11 mouse cellular contexts compared by ENCODE assay signal in genomic region chr8:12930290-12930689, GRCm38 (mm10). TPM values are rescaled to one million over a fixed set of nuclear protein-coding genes. Genes with fewer than 3 reads are reported as not detected.
DNase-seq lines count a peak whose midpoint lies in the region; ATAC-seq and TF ChIP-seq lines count a peak whose summit lies in the region.
"Had no signal": no experiment of that assay in that cellular context is flagged by ENCODE, and none has a peak within 500 bp of the region (broad histone marks: within the 10 kb centered on the region; RNA-seq: fewer than 3 reads in every experiment).

No protein-coding gene starts in this region.

- ATAC-seq in heart, embryonic 11.5 days (replicated peaks; ENCODE audit: insufficient number of reproducible peaks, low FRiP score, low TSS enrichment): no peak

- H3K9ac ChIP-seq in heart, embryonic 11.5 days (ENCODE audit: low read depth, low read length): no peak overlapping the region
- H3K9ac ChIP-seq: limb, embryonic 15.5 days had no signal

- H3K4me1 ChIP-seq in heart, embryonic 11.5 days (ENCODE audit: control insufficient read depth, insufficient read depth, low read length): 0 out of 2 replicates have a peak, but pooled peaks cover 4% of the 10 kb centered on the region
- peaks cover 20% of the 10 kb centered on the region for H3K4me1 ChIP-seq in heart, embryonic 10.5 days
- peaks cover 7% of the 10 kb centered on the region for H3K4me1 ChIP-seq in small intestine, adult 2 months (ENCODE audit: control insufficient read depth, insufficient read depth, insufficient read length, low read length)

- H3K27me3 ChIP-seq in heart, embryonic 11.5 days (ENCODE audit: control insufficient read depth, insufficient read depth, low read length): no peaks in the 10 kb centered on the region
- H3K27me3 ChIP-seq in heart, embryonic 10.5 days (ENCODE audit: insufficient read depth, poor library complexity, severe bottlenecking): peaks cover 37% of the 10 kb centered on the region; the same call in 1 of the 2 replicates
- H3K27me3 ChIP-seq in small intestine, adult 2 months (ENCODE audit: control insufficient read depth, insufficient read depth, low read length): no peaks in the 10 kb centered on the region
- H3K27me3 ChIP-seq: limb, embryonic 15.5 days had no signal

- no peak overlapping the region for H3K4me2 ChIP-seq in heart, embryonic 11.5 days
- H3K4me2 ChIP-seq: limb, embryonic 15.5 days had no signal

- DNase-seq in heart, adult 9 months (ENCODE audit: low spot score in 2 of 2): peak; percentile 43 to 72
- no peak for DNase-seq in heart, embryonic 10.5 days (ENCODE audit: low spot score)
- peak; percentile 79 for DNase-seq in kidney, postnatal 14 days
- no peak for DNase-seq in urinary bladder, postnatal 4 days (ENCODE audit: low spot score in 2 of 2)
- DNase-seq in frontal cortex, postnatal 25 days (ENCODE audit: low spot score in 2 of 2): no peak
- DNase-seq in gastrocnemius, postnatal 4 days (ENCODE audit: low spot score in 2 of 2): no peak
- DNase-seq: thymus, adult 18-20 months had no signal

- H3K36me3 ChIP-seq in heart, embryonic 11.5 days (ENCODE audit: control insufficient read depth, insufficient read depth, low read length): no peaks in the 10 kb centered on the region
- no peaks in the 10 kb centered on the region for H3K36me3 ChIP-seq in heart, embryonic 10.5 days
- H3K36me3 ChIP-seq in small intestine, adult 2 months (ENCODE audit: control insufficient read depth, insufficient read depth, low read length): no peaks in the 10 kb centered on the region
- H3K36me3 ChIP-seq: limb, embryonic 15.5 days had no signal

- H3K9me3 ChIP-seq in heart, embryonic 11.5 days (replicated peaks; ENCODE audit: control insufficient read depth, low read length): no peaks in the 10 kb centered on the region
- H3K9me3 ChIP-seq in heart, embryonic 10.5 days: no peaks in the 10 kb centered on the region
- H3K9me3 ChIP-seq: limb, embryonic 15.5 days had no signal

- no peak overlapping the region for H3K27ac ChIP-seq in heart, embryonic 11.5 days (ENCODE audit: low read depth, low read length)
- H3K27ac ChIP-seq in heart, embryonic 10.5 days: 0 out of 2 replicates have a peak overlapping the region, but pooled peaks have one; percentile 0
- H3K27ac ChIP-seq in small intestine, adult 2 months (ENCODE audit: insufficient read depth, low read depth, low read length): peak overlapping the region; percentile 72
- H3K27ac ChIP-seq: limb, embryonic 15.5 days had no signal

- TF ChIP-seq POLR2A in small intestine, adult 2 months (IDR thresholded peaks at IDR 0.05; ENCODE audit: low read depth, low read length): no peak

- WGBS in heart, embryonic 11.5 days (ENCODE audit: insufficient replicate concordance): 32% methylated on average over 5 of the region's 5 CpGs
- WGBS in heart, embryonic 10.5 days: 34% methylated on average over 5 of the region's 5 CpGs
- WGBS in small intestine, adult 2 months: 11% methylated on average over 5 of the region's 5 CpGs

- no peak for TF ChIP-seq CTCF in small intestine, adult 2 months (IDR thresholded peaks at IDR 0.05; ENCODE audit: extremely low read depth, insufficient read length, insufficient replicate concordance, low read depth, low read length)

- H3K4me3 ChIP-seq in heart, embryonic 11.5 days (ENCODE audit: low read depth, low read length): no peak overlapping the region
- H3K4me3 ChIP-seq in heart, embryonic 10.5 days: no peak overlapping the region
- peak overlapping the region; percentile 54; the same call in 1 of the 2 replicates for H3K4me3 ChIP-seq in small intestine, adult 2 months (ENCODE audit: low read depth, low read length)
- H3K4me3 ChIP-seq: limb, embryonic 15.5 days; myocyte had no signal

RNA-seq across cellular contexts. Expression of gene Mcf2l, which starts 56.7 kb away (rescaled TPM):
- 8.8 and 11.3 TPM in 2 replicates for polyA plus RNA-seq in heart, embryonic 11.5 days (2014; fragmentation: Nextera tagmentation; extraction: Ambion mirVana)
- polyA plus RNA-seq in heart, embryonic 10.5 days (2016; fragmentation: Nextera tagmentation; extraction: Ambion mirVana): 8.3 and 9.1 TPM in 2 replicates
- polyA plus RNA-seq in small intestine, adult 2 months (2012; rRNA removed): 6.3 and 11.2 TPM in 2 replicates
- total RNA-seq in gastrocnemius, postnatal 4 days (2021): 10 to 100 TPM; 36.0 to 42.4 TPM

Comparison
In these comparisons a context has a peak if more than half of its experiments do, and no peak if none do; other contexts are left out.
1. DNase-seq: peak in heart, adult 9 months (2 of 2) and kidney, postnatal 14 days (single experiment); none in heart, embryonic 10.5 days (single experiment), urinary bladder, postnatal 4 days (0 of 2), frontal cortex, postnatal 25 days (0 of 2) and gastrocnemius, postnatal 4 days (0 of 2).